Mouse (Mus musculus): ENCODE measurements around the gene Pfdn5. TPM values are rescaled to one million over a fixed set of nuclear protein-coding genes. Genes with fewer than 3 reads are reported as not detected.
A peak's percentile ranks its signal among the peaks of the same experiment; 100 is the strongest.
"Not testable (repeated sequence)": the region's sequence is repeated elsewhere in the genome, so short reads cannot be mapped to it uniquely, and the experiment has no call there.

Gene Pfdn5
- polyA plus RNA-seq, 3 experiments from 2014 or later, result 936 to 1,841 (median 1,443) TPM

- ATAC-seq, result no peak
Observed at GRCm38 (mm10) chr15:102335254-102335653, 9.3 kb downstream of the Pfdn5 start.

GRCm38 (mm10) chr15:102335925-102336324, 10.0 kb downstream of the Pfdn5 start:
- not testable (repeated sequence) for ATAC-seq

DNA sequence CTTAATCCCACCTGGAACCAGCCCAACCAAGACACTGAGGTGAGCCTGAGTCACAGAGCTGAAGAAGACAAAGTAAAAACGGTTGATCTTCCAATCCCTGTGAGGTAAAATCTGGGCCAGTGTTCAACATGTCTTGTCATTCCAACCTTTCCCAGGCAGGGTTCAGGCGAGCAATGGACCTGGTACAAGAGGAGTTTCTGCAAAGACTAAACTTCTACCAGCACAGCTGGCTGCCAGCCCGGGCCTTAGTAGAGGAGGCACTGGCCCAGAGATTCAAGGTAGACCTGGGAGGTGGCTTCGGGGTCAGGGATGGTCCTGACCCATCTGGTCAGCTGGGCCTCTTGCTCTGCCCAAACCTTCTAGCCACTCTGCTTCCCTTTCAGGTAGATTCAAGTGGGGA, 11.0 kb downstream of the Pfdn5 start:
- ATAC-seq, result no peak

- no peak for ATAC-seq
Observed at GRCm38 (mm10) chr15:102339612-102340011, 13.7 kb downstream of the Pfdn5 start.

DNA sequence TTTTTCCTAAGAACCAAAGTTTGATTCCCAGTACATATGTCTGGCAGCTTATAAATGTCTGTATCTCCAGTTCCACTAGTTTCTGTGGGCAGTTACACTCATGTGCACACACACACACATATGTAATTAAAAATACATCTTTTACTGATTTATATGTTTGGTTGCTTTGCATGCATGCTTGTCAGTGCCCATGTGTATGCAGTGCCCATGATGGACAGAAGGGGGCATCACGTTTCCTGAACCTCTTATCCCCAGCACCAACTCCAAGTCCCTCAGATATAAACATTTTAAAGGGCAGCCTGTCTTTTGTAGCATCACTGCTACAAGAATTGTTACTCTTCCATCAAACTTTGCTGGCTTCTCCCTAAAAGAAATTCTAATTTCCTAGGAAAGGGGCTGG, 15.7 kb downstream of the Pfdn5 start:
- peak; percentile 64 for ATAC-seq

- no peak for ATAC-seq
Observed at GRCm38 (mm10) chr15:102344490-102344889, 18.6 kb downstream of the Pfdn5 start.

DNA sequence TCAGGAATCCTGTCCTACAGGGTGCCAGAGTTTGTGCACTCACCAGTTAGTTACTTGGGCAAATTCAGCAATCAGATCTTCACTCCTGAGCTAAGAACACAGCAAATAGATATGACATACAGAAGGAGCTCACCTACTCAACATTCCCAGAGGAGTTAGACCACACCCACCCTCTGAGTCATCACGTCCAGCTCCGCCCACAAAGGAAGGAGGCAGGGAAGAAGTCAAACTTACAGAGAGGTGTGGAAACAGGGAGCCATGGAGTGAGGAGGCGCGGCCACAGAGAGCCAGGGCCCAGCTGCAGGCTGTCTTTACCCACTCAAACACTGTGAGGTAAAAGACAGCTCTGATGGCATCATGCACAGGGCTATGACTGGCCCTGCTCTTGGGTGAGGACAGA, 20.5 kb downstream of the Pfdn5 start:
- no peak for ATAC-seq

DNA sequence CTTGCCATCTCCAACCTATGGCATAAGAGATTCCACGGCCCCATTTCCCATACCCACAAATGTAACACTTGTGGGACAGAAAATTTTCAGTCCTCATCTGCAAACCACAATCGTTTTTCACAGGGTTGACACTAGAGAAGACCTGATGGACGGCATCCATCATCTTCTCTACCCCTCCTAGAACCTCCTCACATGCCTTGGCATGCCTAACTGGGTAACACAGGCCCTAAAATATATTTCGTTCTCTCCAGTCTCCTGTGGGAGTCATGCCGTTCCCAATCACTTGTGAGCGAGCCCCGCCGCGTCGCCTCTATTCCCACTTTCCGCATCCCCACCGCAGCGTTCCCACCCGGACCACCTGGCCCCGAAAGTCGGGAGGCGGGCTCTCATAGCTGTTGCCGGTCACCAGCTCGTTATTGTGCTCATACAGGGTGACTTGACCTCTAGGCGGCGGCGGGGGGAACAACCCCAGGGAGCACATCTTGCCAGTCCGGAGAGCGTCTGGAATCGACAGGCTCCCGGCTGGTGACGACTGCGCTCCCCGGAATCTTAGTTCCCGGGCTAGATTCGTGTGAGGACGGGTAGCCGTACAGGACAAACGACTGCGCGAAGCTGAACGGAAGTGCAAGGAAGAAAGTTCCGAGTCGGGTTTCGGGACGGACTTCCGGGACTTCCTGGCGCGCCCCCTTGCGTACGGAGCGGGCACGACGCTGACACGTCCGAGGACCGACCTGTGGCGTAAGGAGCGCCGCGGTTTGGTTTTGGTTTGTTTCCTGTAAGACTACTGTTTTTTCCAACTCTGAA, 24.4 kb downstream of the Pfdn5 start, which contains the start of gene Aaas:
Gene Aaas, minus strand, starts transcription at position 634 of the 804 bp plus-strand sequence.
- peak; percentile 98 for ATAC-seq

DNA sequence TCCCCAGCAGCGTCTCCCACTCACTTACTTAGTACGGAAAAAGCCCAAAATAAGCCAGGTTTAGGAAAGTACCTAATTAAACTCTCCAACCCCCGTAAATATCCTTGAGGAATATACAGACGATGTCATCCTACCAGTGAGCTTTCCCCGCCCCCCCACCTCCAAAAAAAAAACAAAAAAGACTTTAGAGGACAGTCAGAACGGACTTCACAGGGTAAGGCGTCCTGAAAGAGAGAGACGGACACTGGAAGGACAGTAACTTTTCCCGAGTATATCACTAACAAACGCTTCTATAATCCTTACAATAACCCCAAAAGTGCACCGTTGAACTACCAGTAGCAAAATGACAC, 25.0 kb downstream of the Pfdn5 start:
- ATAC-seq, result no peak

GRCm38 (mm10) chr15:102352177-102352576, 26.3 kb downstream of the Pfdn5 start:
- no peak for ATAC-seq

DNA sequence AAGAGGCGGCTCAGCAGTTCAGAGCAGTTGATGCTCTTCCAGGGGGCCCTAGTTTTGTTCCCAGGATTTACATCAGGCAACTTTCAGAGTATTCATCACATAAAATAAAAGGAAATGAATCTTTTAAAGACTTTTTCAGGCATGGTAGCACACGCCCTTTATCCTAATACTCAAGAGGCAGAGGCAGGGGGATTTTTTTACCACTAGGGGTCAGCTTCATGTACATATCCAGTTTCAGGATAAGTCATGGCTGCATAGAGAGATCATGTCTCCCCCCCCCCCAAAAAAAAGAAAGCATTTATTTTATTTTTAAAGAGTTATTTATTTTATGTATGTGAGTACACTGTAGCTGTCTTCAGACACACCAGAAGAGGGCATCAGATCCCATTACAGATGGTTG, 28.1 kb downstream of the Pfdn5 start:
- no peak for ATAC-seq

DNA sequence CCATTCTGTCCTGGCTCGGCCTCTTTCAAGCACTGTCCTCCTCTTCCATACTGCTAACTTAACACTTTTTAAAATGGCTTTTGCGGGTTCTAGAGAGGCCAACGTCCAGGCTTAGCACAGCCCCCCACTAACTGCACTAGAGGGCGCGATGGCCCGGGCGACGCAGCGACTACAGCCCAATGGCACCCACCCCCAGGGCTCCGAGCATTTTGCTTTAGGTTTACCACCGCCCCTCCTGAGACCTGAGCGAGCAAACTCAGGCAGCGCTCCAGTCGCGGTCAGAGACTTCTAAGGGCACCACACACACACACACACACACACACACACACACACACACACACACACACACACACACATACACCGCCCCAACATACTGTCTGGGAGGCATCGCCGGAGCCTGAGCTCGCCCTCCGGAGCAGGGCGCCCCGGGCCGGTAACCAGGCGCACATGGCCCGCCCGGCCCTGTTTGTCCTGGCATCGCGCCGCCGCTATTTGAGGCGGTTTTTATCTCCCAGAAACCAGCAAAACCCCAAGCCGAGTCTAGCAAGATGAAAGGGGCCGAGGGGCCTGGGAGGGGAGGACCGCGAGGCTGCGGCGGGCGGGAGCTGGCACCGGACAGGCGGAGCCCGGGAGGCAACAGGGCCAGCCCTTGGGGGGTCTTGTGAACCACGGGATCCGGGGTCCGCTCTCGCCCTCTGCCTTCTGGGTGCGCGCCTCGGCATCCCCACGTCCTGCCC, 29.4 kb downstream of the Pfdn5 start:
- ATAC-seq, result no peak

DNA sequence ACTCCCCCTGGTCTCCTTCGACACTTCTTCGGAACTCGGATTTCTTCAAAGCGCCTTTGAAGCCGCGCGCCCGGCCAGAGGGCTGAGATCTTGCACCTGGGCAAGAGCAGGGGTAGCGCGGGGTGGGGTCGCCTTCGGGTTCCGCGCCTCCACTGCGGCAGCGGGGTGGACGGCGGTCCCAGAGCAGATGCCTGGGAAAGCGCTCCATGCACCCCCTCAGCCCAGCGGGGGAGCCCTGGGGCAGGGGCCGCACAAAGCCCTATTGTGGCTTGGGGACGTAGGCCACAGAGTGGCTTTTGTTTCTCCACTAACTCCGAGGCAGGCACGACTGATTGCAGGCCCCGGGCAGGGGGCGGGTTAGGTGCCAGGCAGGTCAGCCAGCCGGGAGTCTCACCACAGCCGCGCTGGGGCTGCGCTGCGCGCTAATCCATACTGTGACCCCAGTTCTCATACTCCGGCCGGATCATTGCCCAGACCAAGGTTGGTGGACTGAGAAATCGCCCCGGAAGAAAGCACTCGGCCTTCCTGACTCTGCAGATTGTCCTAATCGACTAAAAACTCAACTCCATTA, 30.0 kb downstream of the Pfdn5 start:
- no peak for ATAC-seq

GRCm38 (mm10) chr15:102356501-102357325, 30.8 kb downstream of the Pfdn5 start:
- ATAC-seq, result no peak

GRCm38 (mm10) chr15:102358126-102358525, 32.2 kb downstream of the Pfdn5 start:
- no peak for ATAC-seq

GRCm38 (mm10) chr15:102358834-102359233, 32.9 kb downstream of the Pfdn5 start:
- ATAC-seq, result no peak

- ATAC-seq, result no peak
Observed at GRCm38 (mm10) chr15:102362648-102363047, 36.7 kb downstream of the Pfdn5 start.

- ATAC-seq, result no peak
Observed at GRCm38 (mm10) chr15:102364678-102365077, 38.8 kb downstream of the Pfdn5 start.

- no peak for ATAC-seq
Observed at GRCm38 (mm10) chr15:102366238-102366637, 40.3 kb downstream of the Pfdn5 start.

DNA sequence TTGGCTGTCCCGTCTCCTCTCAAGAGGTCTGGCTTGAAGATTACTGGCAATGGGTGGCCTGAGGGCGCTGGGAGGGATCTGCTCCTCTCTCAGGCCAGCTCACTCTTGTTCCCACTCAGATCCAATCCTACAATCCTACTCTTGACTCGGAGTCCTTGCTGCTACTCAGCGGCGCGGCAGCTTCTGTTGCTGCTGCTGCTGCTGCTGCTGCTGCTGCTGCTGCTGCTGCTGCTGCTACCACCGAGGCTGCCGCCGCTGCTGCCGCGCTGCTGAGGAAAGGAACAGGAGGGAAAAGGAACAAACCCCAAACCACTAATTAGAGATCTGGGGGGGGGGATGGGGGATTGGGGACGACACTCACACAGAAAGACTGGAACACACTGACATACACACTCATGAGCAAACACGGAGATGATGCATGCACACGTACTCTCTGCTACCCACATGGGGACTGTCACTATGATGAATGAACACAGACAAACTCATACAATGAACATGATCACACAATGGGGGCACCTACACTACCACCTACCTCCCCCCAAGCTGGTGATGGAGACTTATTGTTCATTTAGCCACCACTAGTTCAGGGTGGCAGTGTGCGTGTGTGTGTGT, 40.9 kb downstream of the Pfdn5 start, which contains the start of gene Sp7:
Gene Sp7, minus strand, starts transcription at position 450 of the 612 bp plus-strand sequence.
- no peak for ATAC-seq

GRCm38 (mm10) chr15:102369972-102370371, 44.1 kb downstream of the Pfdn5 start:
- no peak for ATAC-seq

DNA sequence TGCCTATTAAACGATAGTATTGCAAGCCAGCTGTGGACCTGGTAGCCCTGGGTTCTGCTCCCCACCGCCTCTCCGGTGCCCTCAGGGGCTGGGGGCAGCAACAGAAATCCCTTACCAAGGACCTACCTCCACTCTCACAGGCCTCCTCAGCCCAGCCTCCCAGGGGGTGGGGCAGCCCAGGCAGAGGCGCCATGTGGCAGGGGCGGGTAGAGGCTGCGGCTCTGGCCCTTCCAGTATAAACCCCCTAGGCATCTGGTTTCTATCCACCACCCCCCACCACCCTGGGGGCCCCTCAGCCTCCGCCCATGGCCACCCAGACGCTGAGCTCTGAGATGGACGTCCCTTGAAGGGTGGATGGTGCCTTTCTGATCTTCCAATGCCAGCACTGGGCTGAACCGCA, 44.8 kb downstream of the Pfdn5 start:
- no peak for ATAC-seq

Measured in inflammation-experienced regulatory T-cells, adult 6 months (primary cell).